Mouse (Mus musculus): Measurements from ENCODE around the gene Slc44a4. TPM values are rescaled to one million over a fixed set of nuclear protein-coding genes. Genes with fewer than 3 reads are reported as not detected.

Gene Slc44a4
- polyA plus RNA-seq, 1 experiment = 0.59 TPM

DNA sequence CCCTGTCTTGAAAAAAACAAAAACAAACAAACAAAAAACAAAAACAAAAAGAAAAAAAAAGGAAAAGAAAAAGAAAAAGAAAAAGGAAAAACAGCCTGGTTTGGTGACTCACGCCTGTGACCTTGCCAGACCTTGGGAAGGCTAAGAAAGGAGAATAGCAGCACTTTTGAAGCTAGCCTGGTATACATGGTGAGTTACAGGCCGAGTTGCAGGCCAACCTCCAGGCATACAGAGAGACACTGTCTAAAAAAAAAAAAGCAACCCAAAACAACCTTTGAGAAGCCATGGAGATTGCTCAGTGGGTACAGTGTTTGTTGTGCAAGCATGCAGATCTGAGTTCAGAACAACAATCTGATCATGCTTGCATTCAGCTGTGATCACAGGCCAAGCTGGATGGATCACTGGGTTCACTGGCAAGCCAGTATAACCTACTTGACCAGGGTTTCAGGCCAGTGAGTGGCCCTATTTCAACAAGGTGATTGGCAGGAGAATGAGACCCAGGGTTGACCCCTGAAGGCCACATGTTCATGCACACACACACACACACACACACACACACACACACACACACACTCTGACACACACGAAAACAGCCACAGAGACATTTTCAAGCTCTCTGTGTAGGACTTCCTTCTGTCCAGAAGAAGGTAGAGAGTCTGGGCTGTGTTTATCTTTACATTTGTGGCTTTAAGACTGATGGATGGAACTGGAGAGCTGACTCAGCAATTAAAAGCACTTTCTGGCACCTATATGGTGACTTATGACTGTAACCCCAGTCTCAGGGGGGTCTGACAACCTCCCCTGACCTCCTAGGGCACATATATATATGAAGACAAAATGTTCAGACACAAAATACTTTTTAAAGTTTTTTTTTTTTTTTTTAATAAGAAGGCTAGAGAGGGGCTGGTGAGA lies 61.6 kb downstream of the Slc44a4 start:
- H3K27ac ChIP-seq (ENCODE audit: control insufficient read depth, insufficient read depth, low read length) = no peak overlapping the region
- H3K4me3 ChIP-seq (ENCODE audit: control insufficient read depth, insufficient read depth, low read length) = no peak overlapping the region
- WGBS = 94% methylated on average over 3 of the region's 3 CpGs
- TF ChIP-seq CTCF (IDR thresholded peaks at IDR 0.05; ENCODE audit: borderline replicate concordance, control insufficient read depth, extremely low read depth, insufficient read depth, low read length, poor library complexity) (no peak), POLR2A (IDR thresholded peaks at IDR 0.05; ENCODE audit: control insufficient read depth, extremely low read depth, insufficient read depth, low read length, poor library complexity) (no peak)
- no peak for DNase-seq
- H3K36me3 ChIP-seq (ENCODE audit: control insufficient read depth, insufficient read depth, low read length) = no peaks in the 10 kb centered on the region
- H3K4me1 ChIP-seq (replicated peaks; ENCODE audit: control insufficient read depth, insufficient read depth, low read length) = peaks cover 4% of the 10 kb centered on the region
- H3K27me3 ChIP-seq (ENCODE audit: control insufficient read depth, insufficient read depth, low read length) = peaks cover 5% of the 10 kb centered on the region; the same call in 1 of the 2 replicates

- TF ChIP-seq CTCF (IDR thresholded peaks at IDR 0.05; ENCODE audit: borderline replicate concordance, control insufficient read depth, extremely low read depth, insufficient read depth, low read length, poor library complexity) (no peak), POLR2A (IDR thresholded peaks at IDR 0.05; ENCODE audit: control insufficient read depth, extremely low read depth, insufficient read depth, low read length, poor library complexity) (no peak)
- Histone ChIP-seq H3K4me3 (ENCODE audit: control insufficient read depth, insufficient read depth, low read length) (no peak overlapping the region), H3K4me1 (replicated peaks; ENCODE audit: control insufficient read depth, insufficient read depth, low read length) (peaks cover 6% of the 10 kb centered on the region), H3K36me3 (ENCODE audit: control insufficient read depth, insufficient read depth, low read length) (no peaks in the 10 kb centered on the region), H3K27ac (ENCODE audit: control insufficient read depth, insufficient read depth, low read length) (no peak overlapping the region), H3K27me3 (ENCODE audit: control insufficient read depth, insufficient read depth, low read length) (peaks cover 5% of the 10 kb centered on the region; the same call in 1 of the 2 replicates)
- WGBS = 98% methylated on average over 20 of the region's 20 CpGs
- DNase-seq = no peak
Measured at GRCm38 (mm10) chr17:34977000-34977399, 62.7 kb downstream of the Slc44a4 start.

DNA sequence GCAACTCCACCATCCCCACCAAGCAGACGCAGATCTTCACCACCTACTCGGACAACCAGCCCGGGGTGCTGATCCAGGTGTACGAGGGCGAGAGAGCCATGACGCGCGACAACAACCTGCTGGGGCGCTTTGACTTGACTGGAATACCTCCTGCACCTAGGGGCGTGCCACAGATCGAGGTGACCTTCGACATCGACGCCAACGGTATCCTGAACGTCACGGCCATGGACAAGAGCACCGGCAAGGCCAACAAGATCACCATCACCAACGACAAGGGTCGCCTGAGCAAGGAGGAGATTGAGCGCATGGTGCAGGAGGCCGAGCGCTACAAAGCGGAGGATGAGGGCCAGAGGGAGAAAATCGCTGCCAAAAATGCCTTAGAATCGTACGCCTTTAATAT lies 64.0 kb downstream of the Slc44a4 start:
- Histone ChIP-seq H3K36me3 (ENCODE audit: control insufficient read depth, insufficient read depth, low read length) (no peaks in the 10 kb centered on the region), H3K4me1 (replicated peaks; ENCODE audit: control insufficient read depth, insufficient read depth, low read length) (peaks cover 5% of the 10 kb centered on the region), H3K27me3 (ENCODE audit: control insufficient read depth, insufficient read depth, low read length) (no peaks in the 10 kb centered on the region), H3K4me3 (ENCODE audit: control insufficient read depth, insufficient read depth, low read length) (no peak overlapping the region), H3K27ac (ENCODE audit: control insufficient read depth, insufficient read depth, low read length) (no peak overlapping the region)
- WGBS = 96% methylated on average over 27 of the region's 27 CpGs
- TF ChIP-seq POLR2A (IDR thresholded peaks at IDR 0.05; ENCODE audit: control insufficient read depth, extremely low read depth, insufficient read depth, low read length, poor library complexity) (no peak), CTCF (IDR thresholded peaks at IDR 0.05; ENCODE audit: borderline replicate concordance, control insufficient read depth, extremely low read depth, insufficient read depth, low read length, poor library complexity) (no peak)
- DNase-seq = no peak

DNA sequence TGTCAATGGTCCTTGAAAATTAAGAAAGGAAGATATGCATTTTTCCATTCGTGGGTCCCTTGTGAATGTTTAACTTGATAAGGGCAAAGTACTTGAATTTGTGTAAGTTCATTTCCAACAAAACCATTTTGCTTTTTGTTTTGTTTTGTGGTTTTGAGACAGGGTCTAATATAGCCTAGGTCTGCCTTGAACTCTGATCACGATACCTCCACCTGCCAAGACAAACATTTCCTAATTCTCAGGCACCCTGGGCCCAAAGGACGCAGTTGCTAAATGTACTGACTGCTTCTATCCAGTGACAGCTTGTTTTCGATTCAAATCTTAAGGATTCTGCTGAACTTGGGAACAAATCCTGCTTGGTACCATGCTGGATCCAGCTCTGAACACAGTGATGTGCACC lies 65.4 kb downstream of the Slc44a4 start:
- no peak overlapping the region for H3K4me3 ChIP-seq (ENCODE audit: control insufficient read depth, insufficient read depth, low read length)
- 93% methylated on average over 4 of the region's 4 CpGs for WGBS
- peaks cover 5% of the 10 kb centered on the region for H3K4me1 ChIP-seq (replicated peaks; ENCODE audit: control insufficient read depth, insufficient read depth, low read length)
- H3K27ac ChIP-seq (ENCODE audit: control insufficient read depth, insufficient read depth, low read length) = no peak overlapping the region
- DNase-seq = no peak
- no peak for TF ChIP-seq CTCF (IDR thresholded peaks at IDR 0.05; ENCODE audit: borderline replicate concordance, control insufficient read depth, extremely low read depth, insufficient read depth, low read length, poor library complexity)
- no peak for TF ChIP-seq POLR2A (IDR thresholded peaks at IDR 0.05; ENCODE audit: control insufficient read depth, extremely low read depth, insufficient read depth, low read length, poor library complexity)
- no peaks in the 10 kb centered on the region for H3K27me3 ChIP-seq (ENCODE audit: control insufficient read depth, insufficient read depth, low read length)
- H3K36me3 ChIP-seq (ENCODE audit: control insufficient read depth, insufficient read depth, low read length) = no peaks in the 10 kb centered on the region

Other genes starting within 250 kb of the Slc44a4 start
- 4.5 and 5.7 TPM in 2 replicates for gene Tnxb, start 243.9 kb upstream of the Slc44a4 start, polyA plus RNA-seq (2012; rRNA removed)
- gene C4b, start 170.6 kb upstream of the Slc44a4 start, polyA plus RNA-seq (2012; rRNA removed) = 11.8 and 15.2 TPM in 2 replicates
- gene Cyp21a1, start 109.9 kb upstream of the Slc44a4 start, polyA plus RNA-seq (2012; rRNA removed) = 0.09 and 0.16 TPM in 2 replicates
- 62.2 and 80.8 TPM in 2 replicates for gene Stk19, start 77.5 kb upstream of the Slc44a4 start, polyA plus RNA-seq (2012; rRNA removed)
- 95.7 and 115 TPM in 2 replicates for gene Dxo, start 77.4 kb upstream of the Slc44a4 start, polyA plus RNA-seq (2012; rRNA removed)
- 209 TPM in 2 replicates for gene Skiv2l, start 64.3 kb upstream of the Slc44a4 start, polyA plus RNA-seq (2012; rRNA removed)
- 26.1 and 33.4 TPM in 2 replicates for gene Nelfe, start 64.1 kb upstream of the Slc44a4 start, polyA plus RNA-seq (2012; rRNA removed)
- gene Cfb, start 51.9 kb upstream of the Slc44a4 start, polyA plus RNA-seq (2012; rRNA removed) = 12.3 and 14.9 TPM in 2 replicates
- 15.0 and 16.3 TPM in 2 replicates for gene Zbtb12, start 35.0 kb upstream of the Slc44a4 start, polyA plus RNA-seq (2012; rRNA removed)
- gene Gm20547, start 32.4 kb upstream of the Slc44a4 start, polyA plus RNA-seq (2012; rRNA removed) = 0.03 TPM in 1 of 2 replicates, not detected in the other
- 12.9 and 18.4 TPM in 2 replicates for gene C2, start 16.2 kb upstream of the Slc44a4 start, polyA plus RNA-seq (2012; rRNA removed)
- 372 and 380 TPM in 2 replicates for gene Ehmt2, start 16.0 kb upstream of the Slc44a4 start, polyA plus RNA-seq (2012; rRNA removed)
- gene Neu1, start 16.8 kb downstream of the Slc44a4 start, polyA plus RNA-seq (2012; rRNA removed) = 66.9 and 82.3 TPM in 2 replicates
- gene Hspa1b, start 44.8 kb downstream of the Slc44a4 start, polyA plus RNA-seq (2012; rRNA removed) = 22.7 and 26.5 TPM in 2 replicates
- not detected in 2 replicates for gene Gm20481, start 55.4 kb downstream of the Slc44a4 start, polyA plus RNA-seq (2012; rRNA removed)
- 10.0 and 12.2 TPM in 2 replicates for gene Hspa1a, start 57.7 kb downstream of the Slc44a4 start, polyA plus RNA-seq (2012; rRNA removed)
- 0.06 and 0.28 TPM in 2 replicates for gene Hspa1l, start 58.2 kb downstream of the Slc44a4 start, polyA plus RNA-seq (2012; rRNA removed)
- gene Lsm2, start 67.4 kb downstream of the Slc44a4 start, polyA plus RNA-seq (2012; rRNA removed) = 207 and 265 TPM in 2 replicates
- 404 and 545 TPM in 2 replicates for gene Vars, start 86.5 kb downstream of the Slc44a4 start, polyA plus RNA-seq (2012; rRNA removed)
- gene Vwa7, start 102.1 kb downstream of the Slc44a4 start, polyA plus RNA-seq (2012; rRNA removed) = 1.1 and 1.5 TPM in 2 replicates
- gene Sapcd1, start 113.5 kb downstream of the Slc44a4 start, polyA plus RNA-seq (2012; rRNA removed) = 12.3 and 18.3 TPM in 2 replicates
- gene Msh5, start 132.3 kb downstream of the Slc44a4 start, polyA plus RNA-seq (2012; rRNA removed) = 15.5 and 20.0 TPM in 2 replicates
- gene Clic1, start 135.5 kb downstream of the Slc44a4 start, polyA plus RNA-seq (2012; rRNA removed) = 316 and 321 TPM in 2 replicates
- 54.0 and 55.3 TPM in 2 replicates for gene Ddah2, start 144.6 kb downstream of the Slc44a4 start, polyA plus RNA-seq (2012; rRNA removed)
- gene Ly6g6c, start 150.9 kb downstream of the Slc44a4 start, polyA plus RNA-seq (2012; rRNA removed) = 3.6 and 5.0 TPM in 2 replicates
- gene Mpig6b, start 151.7 kb downstream of the Slc44a4 start, polyA plus RNA-seq (2012; rRNA removed) = 0.18 and 0.20 TPM in 2 replicates
- 2.3 and 3.4 TPM in 2 replicates for gene Ly6g6e, start 162.4 kb downstream of the Slc44a4 start, polyA plus RNA-seq (2012; rRNA removed)
- gene Ly6g6d, start 163.6 kb downstream of the Slc44a4 start, polyA plus RNA-seq (2012; rRNA removed) = 0.59 and 1.5 TPM in 2 replicates
- 0.66 and 1.3 TPM in 2 replicates for gene Ly6g6f, start 171.1 kb downstream of the Slc44a4 start, polyA plus RNA-seq (2012; rRNA removed)
- gene Abhd16a, start 174.8 kb downstream of the Slc44a4 start, polyA plus RNA-seq (2012; rRNA removed) = 191 and 202 TPM in 2 replicates
- gene Ly6g5c, start 193.8 kb downstream of the Slc44a4 start, polyA plus RNA-seq (2012; rRNA removed) = 0.27 TPM in 1 of 2 replicates, not detected in the other
- 5.9 and 8.3 TPM in 2 replicates for gene Ly6g5b, start 201.0 kb downstream of the Slc44a4 start, polyA plus RNA-seq (2012; rRNA removed)
- gene Gpank1, start 207.0 kb downstream of the Slc44a4 start, polyA plus RNA-seq (2012; rRNA removed) = 35.2 and 37.8 TPM in 2 replicates
- gene Csnk2b, start 207.6 kb downstream of the Slc44a4 start, polyA plus RNA-seq (2012; rRNA removed) = 500 and 515 TPM in 2 replicates
- gene D17H6S53E, start 211.9 kb downstream of the Slc44a4 start, polyA plus RNA-seq (2012; rRNA removed) = 12.9 and 16.0 TPM in 2 replicates
- 0.55 and 0.85 TPM in 2 replicates for gene Apom, start 217.6 kb downstream of the Slc44a4 start, polyA plus RNA-seq (2012; rRNA removed)
- gene Bag6, start 220.7 kb downstream of the Slc44a4 start, polyA plus RNA-seq (2012; rRNA removed) = 411 TPM in 2 replicates